Mouse (Mus musculus) lung, postnatal 25 days (tissue): Measurements from ENCODE around the gene Olfr97.
"Not testable (repeated sequence)": the region's sequence is repeated elsewhere in the genome, so short reads cannot be mapped to it uniquely, and the experiment has no call there.

Experiments used
- DNase-seq: peaks from one replicate; pipeline ENCODE4 v3.0.0; 2022; ENCODE audit warnings: low spot score

Gene Olfr97

DNA sequence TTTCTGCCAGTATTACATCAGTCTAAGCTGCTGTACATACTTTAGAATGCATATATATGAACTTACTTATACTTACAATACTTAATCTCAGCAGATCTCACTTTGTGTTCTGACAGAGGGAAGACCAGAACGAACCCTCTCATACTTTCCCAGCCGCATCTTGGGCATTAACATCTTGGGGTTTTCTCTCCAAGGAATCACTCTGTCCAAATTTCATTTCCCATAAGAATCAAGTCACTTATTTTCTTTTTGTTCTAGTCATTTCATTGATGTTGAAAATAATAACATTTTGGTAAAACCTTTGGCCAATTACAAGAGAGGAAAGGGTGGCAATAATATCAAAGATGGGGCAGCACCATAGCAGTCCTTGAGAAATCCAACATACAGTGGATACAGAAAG is at the start of gene Olfr97:
TSS of gene Olfr97 (minus strand) at position 101 of the 400 bp plus-strand sequence.
- not testable (repeated sequence) for DNase-seq

DNA sequence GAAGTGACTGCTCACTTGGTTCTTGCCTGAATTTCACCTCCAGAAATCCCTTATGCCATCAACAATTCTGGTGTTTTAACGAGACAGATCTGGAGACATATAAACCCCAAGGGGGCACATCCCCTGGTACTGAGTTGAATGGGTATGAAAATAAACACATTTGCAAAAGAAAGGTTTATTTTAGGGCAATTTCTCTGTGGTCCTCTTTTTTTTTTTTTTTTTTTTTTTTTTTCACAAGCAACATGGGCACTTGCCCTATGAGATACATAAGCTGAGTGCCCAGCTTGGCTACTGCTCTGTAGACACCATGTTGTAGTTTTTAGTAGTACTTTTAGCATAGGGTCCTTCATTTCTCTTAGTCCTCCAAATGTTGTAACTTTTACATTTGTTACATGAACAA is 46.2 kb upstream of the Olfr97 start, which contains the start of gene Olfr99:
TSS of gene Olfr99 (minus strand) at position 101 of the 400 bp plus-strand sequence.
- DNase-seq: no peak

DNA sequence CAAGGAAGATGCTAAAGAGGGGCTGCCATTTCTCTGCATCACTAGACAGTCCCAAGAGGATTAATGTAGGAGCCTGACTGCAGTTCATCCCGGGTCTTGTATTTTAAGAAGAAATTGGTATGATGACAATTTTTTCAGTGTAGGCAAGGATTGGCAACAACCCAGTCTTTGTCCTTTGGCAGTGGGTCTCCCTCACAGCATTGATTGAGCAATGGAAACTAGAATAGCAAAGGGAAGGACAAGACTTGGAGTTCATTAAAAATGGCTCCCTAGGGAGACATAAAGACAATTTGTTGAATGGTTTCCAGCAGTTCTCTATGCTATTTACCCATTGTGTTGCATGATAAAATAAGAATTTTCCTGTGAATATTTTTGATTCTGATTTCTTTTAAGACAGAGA is 43.2 kb upstream of the Olfr97 start:
- DNase-seq: no peak

DNA sequence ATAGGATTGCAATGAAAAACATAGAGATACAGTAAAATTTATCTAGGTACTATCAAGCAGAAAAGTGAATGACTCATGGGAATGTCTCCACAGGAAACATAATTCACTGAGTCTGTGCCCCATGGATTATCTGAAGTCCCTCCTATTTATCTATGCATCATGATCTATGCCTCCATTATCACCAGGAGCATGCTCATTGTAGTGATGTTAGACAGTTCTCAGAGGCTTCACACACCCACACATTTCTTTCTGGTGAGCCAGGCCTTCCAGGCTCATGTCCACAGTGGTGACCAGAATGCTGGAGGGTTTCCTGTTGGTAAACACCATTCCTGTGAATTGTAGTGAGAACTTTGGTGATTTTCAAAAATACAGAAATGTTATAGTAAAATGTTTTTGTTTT is 39.4 kb upstream of the Olfr97 start:
- no peak for DNase-seq

DNA sequence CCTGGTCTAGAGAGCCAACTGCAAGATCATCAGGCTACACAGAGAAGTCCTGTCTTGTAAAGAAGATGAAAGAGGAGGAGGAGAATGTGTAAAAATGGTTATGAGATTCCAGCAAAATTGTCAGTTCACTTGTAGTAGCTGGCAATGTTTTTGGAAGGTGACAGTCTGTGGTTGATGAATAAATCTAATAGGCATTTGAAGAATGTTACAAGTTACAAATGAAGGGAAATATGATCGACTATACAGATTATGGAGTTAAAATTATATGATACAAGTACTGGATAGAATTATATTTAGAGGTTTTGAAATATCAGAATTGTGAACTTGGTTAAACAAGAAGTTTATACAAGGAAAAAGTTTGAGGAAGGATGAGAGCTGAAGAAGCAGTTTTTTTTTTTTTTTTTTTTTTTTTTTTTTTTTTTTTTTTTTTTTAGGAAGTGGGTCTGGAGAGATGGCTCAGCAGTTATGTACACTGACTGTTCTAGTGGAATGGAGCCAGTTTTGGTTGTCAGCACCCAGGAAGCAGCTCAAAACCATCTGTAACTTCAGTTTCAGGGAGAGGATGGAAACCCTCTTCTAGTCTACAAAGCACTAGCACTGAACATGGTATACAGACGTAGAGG is 38.6 kb upstream of the Olfr97 start:
- no peak for DNase-seq

DNA sequence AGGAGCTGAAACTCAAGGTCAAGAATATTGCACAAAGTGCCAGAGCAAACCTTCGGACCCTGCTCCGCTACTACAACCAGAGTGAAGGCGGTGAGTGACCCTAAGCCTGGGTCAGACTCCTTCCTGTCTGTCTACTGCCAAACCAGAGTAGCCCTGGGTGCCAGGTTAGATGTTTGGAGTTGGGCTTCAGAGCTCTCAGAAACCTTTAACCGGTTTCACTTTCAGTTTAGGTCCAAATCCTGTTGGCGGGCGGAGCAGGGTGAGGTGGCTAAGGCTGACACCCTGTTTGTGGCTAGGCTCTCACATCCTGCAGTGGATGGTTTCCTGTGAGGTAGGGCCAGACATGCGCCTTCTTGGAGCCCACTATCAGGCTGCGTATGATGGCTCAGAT is 33.6 kb upstream of the Olfr97 start:
- DNase-seq: peak; percentile 80

DNA sequence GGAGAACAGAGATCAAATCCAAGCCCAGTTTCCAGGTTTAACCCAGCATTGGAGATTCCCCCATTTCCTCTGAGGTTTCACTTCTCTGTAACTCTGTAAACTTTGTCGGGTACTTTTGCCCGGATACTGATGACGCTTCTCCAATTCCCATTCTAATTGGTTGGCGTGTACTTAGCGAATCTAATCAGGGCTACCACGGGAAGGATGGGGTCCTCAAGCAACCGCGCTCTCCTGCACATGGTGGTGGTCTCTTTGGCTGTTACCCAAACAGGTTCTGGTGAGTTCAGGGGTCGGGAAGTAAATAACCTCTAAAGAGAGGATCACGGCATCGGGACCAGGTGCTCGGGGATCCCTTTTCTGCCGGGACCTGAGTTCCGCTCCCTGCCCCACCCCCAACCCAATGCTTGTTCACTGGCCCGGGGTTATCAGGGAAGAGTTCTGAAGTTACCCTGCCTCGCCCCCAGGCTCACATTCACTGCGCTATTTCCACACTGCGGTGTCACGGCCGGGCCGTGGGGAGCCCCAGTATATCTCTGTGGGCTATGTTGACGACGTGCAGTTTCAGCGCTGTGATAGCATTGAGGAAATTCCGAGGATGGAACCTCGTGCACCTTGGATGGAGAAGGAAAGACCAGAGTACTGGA is 33.0 kb upstream of the Olfr97 start, which contains the start of gene H2-M3:
TSS of gene H2-M3 (plus strand) at position 163 of the 644 bp plus-strand sequence.
- peak; percentile 94 for DNase-seq

DNA sequence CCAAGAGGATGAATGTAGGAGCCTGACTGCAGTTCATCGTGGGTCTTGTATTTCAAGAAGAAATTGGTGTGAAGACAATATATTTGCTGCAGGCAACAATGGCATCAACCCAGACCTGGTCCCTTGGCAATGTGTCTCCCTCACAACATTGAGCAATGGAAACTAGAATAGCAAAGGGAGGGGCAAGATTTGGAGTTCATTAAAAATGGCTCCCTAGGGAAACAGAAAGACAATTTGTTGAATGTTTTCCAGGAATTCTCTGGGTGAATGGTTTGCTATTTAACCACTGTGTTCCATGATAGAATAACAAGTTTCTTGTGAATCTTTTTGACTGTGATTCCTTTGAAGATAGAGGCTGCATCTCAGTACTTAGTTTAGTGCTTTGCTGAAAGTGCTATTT is 26.5 kb upstream of the Olfr97 start, which contains the start of gene Olfr98:
TSS of gene Olfr98 (minus strand) at position 124 of the 400 bp plus-strand sequence.
- no peak for DNase-seq

DNA sequence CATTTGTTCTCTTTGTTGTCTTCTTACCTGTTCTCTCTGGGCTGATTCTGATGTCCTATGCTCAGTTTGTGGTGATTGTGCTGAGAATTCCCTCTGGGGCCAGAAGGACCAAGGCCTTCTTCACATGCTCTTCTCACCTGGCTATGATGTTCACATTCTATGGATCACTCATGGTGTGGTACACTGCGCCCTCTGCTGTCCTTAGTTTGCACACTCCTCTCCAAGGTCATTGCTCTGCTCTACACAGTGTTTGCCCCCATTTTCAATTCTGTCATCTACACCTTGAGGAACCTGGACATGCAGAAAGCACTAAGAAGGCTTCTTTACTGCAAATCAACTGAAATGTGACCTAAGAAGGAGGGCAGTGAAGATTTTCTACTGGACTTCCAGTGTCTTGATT is 13.4 kb upstream of the Olfr97 start:
- DNase-seq: peak; percentile 11

DNA sequence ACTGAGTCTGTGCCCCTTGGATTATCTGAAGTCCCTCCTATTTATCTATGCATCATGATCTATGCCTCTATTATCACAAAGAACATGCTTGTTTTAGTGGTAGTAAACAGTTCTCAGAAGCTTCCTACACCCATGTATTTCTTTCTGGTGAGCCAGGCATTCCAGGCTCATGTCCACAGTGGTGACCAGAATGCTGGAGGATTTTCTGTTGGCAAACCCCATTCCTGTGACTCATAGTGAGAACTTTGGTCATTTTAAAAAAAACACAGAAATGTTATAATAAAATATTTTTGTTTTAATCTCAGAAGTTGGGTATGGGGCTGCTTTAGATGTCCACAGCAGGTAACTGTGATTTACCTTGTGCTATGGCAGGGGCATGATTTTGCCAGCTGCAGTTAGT is 12.3 kb upstream of the Olfr97 start:
- DNase-seq: no peak

DNA sequence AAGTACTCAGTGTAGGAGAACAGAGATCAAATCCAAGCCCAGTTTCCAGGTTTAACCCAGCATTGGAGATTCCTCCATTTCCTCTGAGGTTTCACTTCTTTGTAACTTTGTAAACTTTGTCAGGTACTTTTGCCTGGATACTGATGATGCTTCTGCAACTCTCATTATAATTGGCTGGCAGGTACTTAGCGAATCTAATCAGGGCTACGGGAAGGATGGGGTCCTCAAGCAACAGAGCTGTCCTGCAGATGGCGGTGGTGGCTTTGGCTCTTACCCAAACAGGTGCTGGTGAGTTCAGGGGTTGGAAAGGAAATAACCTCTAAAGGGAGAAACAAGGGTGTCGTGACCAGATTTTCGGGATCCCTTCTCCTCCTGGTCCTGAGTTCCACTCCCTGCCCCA is 9.6 kb upstream of the Olfr97 start:
- DNase-seq: peak; percentile 54

DNA sequence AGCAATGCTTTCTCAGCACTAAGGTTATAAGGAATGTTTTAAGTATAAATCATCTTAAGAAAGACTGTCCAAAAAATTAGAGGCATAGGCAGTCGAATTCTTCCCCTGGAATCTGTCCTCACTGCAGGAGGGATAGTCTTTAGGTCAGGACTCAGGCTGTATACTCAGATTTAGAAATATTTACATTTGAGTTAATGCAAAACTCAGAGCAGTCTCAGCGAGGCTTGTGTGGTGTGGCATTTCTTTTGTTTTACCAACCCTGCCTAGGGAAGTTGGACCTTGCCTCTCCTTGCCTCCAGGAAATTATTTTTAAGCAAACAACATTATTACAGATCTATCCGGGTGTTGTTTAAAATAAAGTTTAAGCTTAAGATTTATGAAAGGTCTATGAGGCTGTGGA is 5.1 kb upstream of the Olfr97 start:
- no peak for DNase-seq

DNA sequence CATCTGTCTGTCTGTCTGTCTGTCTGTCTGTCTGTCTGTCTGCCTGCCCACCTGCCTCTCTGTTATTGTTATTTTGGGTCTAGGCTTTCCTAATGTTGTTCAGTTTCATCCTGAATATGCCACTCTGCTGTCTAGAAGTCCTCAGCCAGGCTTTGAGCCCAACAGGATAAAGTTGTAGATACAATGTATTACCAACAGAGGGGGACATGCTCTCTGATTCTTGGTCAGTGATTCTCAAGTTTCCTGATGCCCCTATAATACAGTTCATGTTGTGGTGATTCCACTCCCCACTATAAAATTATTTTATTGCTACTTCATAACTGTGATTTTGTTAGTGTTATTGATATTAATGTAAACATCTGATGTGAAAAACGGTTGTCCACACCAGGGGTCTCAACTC is 15.3 kb downstream of the Olfr97 start:
- DNase-seq: no peak

DNA sequence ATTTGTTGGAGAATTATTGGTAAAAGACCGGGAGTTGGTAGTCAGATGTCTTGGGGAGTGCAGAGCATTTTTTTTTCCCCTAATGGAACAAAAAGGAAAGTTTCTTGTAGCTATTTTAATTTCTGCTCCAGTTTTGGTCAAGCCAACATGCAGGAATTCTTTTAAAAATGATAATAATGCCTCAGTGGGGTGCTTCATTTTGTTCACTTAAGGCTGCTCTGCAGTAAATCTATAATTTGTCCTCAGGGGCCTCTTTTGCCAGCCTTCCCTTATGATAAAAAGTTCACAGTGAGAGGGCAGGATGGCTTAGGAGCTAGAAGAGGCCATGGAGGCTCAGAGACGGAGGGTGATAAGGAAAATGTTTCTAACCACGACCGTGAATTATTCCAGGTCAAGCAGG is 17.3 kb downstream of the Olfr97 start, which contains the start of gene Olfr96:
TSS of gene Olfr96 (plus strand) at position 301 of the 400 bp plus-strand sequence.
- DNase-seq: no peak

DNA sequence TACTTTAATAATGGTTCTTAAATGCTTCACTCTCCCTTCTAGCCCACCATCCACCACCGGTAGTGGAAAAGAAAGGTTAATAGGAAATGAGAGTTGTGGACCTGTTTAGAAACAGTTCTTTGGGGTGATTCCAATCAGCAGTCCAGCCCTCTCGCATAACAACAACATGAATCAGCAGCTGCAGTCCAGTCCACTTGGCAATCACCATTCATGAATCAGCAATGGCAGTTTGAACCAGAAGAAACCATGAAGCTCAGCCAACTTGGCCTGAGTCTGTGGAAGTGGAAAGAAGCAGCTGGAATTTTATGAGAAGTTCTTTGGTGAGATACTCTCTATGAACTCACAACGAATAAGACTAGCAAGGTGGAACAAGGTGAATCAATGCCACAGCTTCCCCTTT is 18.6 kb downstream of the Olfr97 start:
- DNase-seq: peak; percentile 1

DNA sequence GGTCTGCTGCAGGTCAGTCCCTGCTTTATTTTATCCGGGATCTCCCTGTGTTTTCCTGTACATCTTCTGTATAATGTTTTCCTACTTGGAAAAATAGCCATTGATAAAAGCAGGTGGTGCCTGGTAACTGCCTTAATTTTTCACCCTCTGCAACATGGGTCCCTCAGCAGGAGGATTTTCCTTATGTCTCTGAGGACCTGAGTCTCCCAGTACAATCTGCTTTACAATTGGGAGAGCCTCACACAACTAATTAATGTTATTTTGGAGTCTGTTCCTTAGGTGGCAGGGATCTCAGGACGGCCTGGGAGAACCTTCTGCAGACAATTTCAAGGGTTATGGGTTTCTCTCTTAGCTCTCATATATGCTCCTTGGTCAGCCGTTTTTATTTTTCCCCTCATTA is 24.1 kb downstream of the Olfr97 start, which contains the start of gene Olfr95:
TSS of gene Olfr95 (minus strand) at position 101 of the 400 bp plus-strand sequence.
- no peak for DNase-seq

DNA sequence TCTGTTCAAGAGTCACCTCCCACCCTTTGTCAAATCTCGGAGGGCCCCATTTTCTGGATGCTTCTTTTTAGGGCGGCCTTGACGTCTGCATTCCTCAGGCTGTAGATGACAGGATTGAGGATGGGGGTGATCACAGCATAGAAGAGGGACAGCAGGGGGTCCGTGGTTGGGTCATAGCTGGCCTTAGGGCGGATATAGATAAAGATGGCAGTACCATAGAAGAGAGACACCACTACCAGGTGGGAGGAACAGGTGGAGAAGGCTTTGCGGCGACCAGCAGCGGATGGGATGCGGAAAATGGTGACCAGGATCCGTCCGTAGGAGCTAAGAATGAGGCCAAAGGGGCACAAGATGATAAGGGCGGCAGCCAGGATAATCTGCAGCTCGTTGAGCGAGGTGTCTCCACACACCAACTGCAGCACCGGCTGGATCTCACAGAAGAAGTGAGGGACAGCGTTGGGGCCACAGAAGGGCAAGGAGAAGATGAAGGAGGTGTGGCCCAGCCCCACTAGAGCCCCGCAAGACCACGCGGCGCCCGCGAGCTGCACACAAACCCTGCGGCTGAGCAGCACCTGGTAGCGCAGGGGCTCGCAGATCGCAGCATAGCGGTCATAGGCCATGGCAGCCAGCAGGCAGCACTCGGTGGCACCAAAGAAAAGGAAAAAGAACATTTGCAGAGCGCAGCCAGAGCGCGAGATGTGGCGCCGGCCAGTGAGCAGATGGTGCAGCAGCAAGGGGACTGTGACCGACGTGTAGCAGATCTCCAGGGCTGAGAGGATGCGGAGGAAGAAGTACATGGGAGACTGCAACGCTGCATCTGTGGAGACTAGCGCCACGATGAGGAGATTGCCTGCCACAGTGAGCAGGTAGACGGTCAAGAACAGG is 26.0 kb downstream of the Olfr97 start:
- no peak for DNase-seq

DNA sequence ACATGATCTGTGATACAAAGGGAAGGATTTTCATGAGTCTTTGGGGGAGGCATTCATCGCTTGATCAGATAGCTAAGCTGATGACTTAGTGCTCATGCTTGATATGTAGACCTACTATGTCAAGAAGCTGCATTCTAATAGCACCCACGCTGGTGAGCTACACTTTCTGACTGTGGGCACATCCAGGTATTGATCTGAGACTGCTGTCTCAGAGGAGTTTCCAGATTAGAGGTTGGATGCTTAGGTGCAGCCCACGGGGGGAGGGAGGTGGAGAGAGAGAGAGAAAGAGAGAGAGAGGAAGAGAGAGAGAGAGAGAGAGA is 33.3 kb downstream of the Olfr97 start:
- no peak for DNase-seq

DNA sequence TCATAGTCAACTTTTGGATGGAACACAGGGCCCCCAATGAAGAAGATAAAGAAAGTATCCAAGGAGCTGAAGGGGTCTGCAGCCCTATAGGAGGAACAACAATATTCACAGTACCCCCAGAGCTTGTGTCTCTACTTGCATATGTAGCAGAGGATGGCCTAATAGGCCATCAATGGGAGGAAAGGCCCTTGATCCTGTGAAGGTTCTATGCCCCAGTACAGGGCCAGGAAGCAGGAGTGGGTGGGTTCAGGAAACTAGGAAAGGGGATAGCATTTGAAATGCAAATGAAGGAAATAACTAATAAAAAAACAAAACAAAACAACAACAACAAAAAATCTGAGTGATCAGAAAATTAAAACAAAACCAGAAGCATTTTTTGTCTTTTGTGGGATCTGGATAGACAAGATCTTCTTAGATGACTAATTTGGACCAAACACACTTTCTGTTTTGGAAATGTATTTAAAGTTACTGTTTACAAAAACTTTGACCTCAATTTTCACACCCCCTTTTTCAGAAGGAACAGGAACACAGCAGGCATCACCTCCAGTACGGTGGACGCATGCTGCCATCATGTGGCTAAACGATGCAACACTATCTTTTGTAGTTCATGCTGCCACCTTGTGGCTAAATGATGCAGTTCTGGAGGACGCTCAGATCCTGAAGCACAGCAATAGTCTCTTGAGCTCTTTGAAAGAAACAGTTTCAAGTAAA is 33.8 kb downstream of the Olfr97 start:
- peak; percentile 68 for DNase-seq

DNA sequence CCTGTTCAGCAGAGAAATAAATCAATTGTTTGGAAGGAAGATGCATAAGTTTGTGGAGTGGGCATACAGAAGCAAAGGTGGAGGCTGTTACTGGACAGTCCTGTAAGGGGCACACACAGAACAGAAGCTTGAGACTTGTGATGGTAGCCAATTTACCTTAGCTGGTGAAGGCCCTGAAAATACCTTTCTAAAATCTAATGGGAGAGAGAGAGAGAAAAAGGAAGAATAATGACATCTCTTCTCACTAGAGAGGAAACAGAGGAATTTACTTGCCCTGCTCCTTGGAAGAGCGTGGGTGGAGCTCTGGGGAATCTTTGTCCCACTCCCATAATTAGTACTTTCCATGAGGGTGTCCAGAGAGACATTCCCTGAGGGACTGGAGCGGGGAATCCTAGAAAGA is 36.2 kb downstream of the Olfr97 start, which contains the start of gene Olfr94:
TSS of gene Olfr94 (minus strand) at position 101 of the 400 bp plus-strand sequence.
- no peak for DNase-seq

DNA sequence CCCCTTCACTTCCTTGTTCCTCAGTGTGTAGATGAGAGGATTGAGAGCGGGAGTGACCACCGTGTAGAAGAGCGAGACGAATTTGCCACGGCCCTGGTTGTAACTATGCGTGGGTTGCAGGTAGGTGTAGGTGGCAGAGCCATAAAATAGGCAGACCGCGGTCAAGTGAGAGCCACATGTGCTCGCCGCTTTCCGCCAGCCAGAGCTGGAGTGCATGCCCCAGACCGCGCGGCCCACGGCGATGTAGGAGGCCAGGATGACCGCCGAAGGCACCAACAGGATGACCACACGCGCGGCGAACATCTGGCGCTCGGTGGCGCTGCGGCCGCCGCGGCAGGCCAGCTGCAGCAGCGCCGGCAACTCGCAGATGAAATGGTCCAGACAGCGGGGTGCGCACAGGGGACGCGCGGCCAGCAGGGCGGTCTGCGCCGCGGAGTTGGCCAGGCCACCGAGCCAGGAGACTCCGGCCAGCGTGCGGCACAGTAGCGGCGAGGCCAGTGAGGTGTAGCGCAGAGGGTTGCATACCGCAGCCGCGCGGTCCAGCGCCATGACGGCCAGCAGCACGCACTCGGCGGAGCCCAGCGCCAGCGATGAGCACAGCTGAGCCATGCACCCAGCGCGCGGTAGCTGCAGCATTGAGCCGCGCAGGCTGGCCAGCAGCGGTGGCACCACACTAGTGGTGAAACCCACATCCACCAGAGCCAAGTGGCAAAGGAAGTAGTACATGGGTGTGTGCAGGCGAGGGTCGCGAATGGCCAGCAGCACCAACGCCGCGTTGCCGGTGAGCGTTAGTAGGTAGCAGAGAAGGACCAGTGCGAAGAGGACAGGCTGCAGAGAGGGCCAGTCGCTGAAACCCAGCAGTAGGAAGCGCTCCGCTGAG is 40.0 kb downstream of the Olfr97 start:
- no peak for DNase-seq
